Mouse (Mus musculus) stomach, embryonic 14.5 days (tissue): ENCODE results near the gene Odr4. TPM values are rescaled to one million over a fixed set of nuclear protein-coding genes. Genes with fewer than 3 reads are reported as not detected.

Experiments
- ATAC-seq: fragments of 200-750 bp; cut with Nextera tagmentation; 2 replicates; pipeline ENCODE4 v1.8.0; 2017; ENCODE audit warnings: low read depth, moderate TSS enrichment; ENCODE audit not compliant: insufficient number of reproducible peaks, insufficient read depth, low FRiP score
- H3K27ac ChIP-seq: fragments of 300-500 bp; sonication (generic); 2 replicates; pipeline ENCODE4 v1.5.1; 2014; ENCODE audit warnings: mild to moderate bottlenecking, low read length, moderate library complexity, mixed read lengths
- H3K27me3 ChIP-seq: fragments of 300-500 bp; sonication (generic); 2 replicates; pipeline ENCODE4 v1.6.1; 2014; ENCODE audit warnings: low read length, control low read depth, mixed read lengths; ENCODE audit not compliant: control insufficient read depth, insufficient read depth
- H3K36me3 ChIP-seq: fragments of 300-500 bp; sonication (generic); 2 replicates; pipeline ENCODE4 v1.6.1; 2014; ENCODE audit warnings: mild to moderate bottlenecking, control low read depth, low read length, moderate library complexity, mixed read lengths; ENCODE audit not compliant: control insufficient read depth, insufficient read depth
- H3K4me1 ChIP-seq: fragments of 300-500 bp; sonication (generic); 2 replicates; pipeline ENCODE4 v1.6.1; 2014; ENCODE audit warnings: low read length, control low read depth, mixed read lengths; ENCODE audit not compliant: control insufficient read depth, insufficient read depth
- H3K4me2 ChIP-seq: fragments of 300-500 bp; sonication (generic); replicated peaks from 2 replicates; pipeline ENCODE4 v1.6.1; 2014; ENCODE audit warnings: low read depth, low read length, control low read depth
- H3K4me3 ChIP-seq: fragments of 300-500 bp; sonication (generic); 2 replicates; pipeline ENCODE4 v1.5.1; 2014; ENCODE audit warnings: low read depth, low read length, control low read depth
- H3K9ac ChIP-seq: fragments of 300-500 bp; sonication (generic); replicated peaks from 2 replicates; pipeline ENCODE4 v1.6.1; 2014; ENCODE audit warnings: low read depth, mild to moderate bottlenecking, control low read depth, low read length, moderate library complexity, mixed read lengths
- H3K9me3 ChIP-seq: fragments of 300-500 bp; sonication (generic); 2 replicates; pipeline ENCODE4 v1.6.1; 2016; ENCODE audit warnings: low read depth, low read length, control low read depth; ENCODE audit not compliant: control insufficient read depth
- WGBS: fragments of 180-500 bp; shearing (Covaris S2); extraction: QIAGEN DNeasy Blood & Tissue Kit; methylation state at CpG from one replicate; pipeline ENCODE4 v1.1.7; 2014; 5-methylcytosine and 5-hydroxymethylcytosine counted together
- polyA plus RNA-seq: library from polyadenylated mRNA; unstranded; fragments of >200 nt; fragmentation: Nextera tagmentation; extraction: Ambion mirVana; gene quantifications from 2 replicates; pipeline ENCODE4 v1.2.1, GENCODE M21; 2014

Gene Odr4
- polyA plus RNA-seq, 1 experiment from 2014 or later = 38.0 TPM

- H3K4me1 ChIP-seq = no peaks in the 10 kb centered on the region
- H3K4me2 ChIP-seq = no peak overlapping the region
- no peak overlapping the region for H3K9ac ChIP-seq
- H3K36me3 ChIP-seq = peaks cover 78% of the 10 kb centered on the region
- no peak for ATAC-seq
- 80% methylated on average over 9 of the region's 9 CpGs for WGBS
- no peaks in the 10 kb centered on the region for H3K9me3 ChIP-seq
- no peaks in the 10 kb centered on the region for H3K27me3 ChIP-seq
- H3K27ac ChIP-seq = no peak overlapping the region
- H3K4me3 ChIP-seq = no peak overlapping the region
Observed at GRCm38 (mm10) chr1:150407285-150407684, 14.4 kb upstream of the Odr4 start.

DNA sequence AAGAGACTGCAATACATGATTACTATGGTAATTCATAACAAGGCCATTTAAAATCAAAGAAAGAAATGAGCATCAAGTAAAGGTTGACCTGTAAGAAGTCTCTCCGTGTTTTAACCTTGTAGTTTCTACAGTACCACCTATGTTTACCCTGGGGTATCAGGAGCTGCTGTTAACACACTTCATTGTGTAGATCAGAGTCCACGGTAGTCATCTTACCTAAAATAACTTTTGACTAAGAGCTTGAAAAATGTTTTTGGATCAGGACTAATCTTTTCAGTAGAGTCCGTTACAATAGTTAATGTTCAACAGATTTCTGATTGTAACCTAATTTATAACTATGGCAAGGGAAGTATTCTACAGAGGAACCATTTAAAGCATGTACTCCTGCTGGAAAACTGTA is 11.7 kb upstream of the Odr4 start:
- H3K9me3 ChIP-seq = no peaks in the 10 kb centered on the region
- no peak overlapping the region for H3K4me2 ChIP-seq
- H3K4me3 ChIP-seq = no peak overlapping the region
- 87% methylated on average over 3 of the region's 3 CpGs for WGBS
- H3K4me1 ChIP-seq = no peaks in the 10 kb centered on the region
- no peak overlapping the region for H3K9ac ChIP-seq
- ATAC-seq = no peak
- H3K27ac ChIP-seq = no peak overlapping the region
- H3K27me3 ChIP-seq = no peaks in the 10 kb centered on the region
- H3K36me3 ChIP-seq = peaks cover 67% of the 10 kb centered on the region

- no peak overlapping the region for H3K27ac ChIP-seq
- H3K9me3 ChIP-seq = no peaks in the 10 kb centered on the region
- WGBS = 94% methylated on average over 3 of the region's 3 CpGs
Observed at GRCm38 (mm10) chr1:150403914-150404313, 11.0 kb upstream of the Odr4 start.

GRCm38 (mm10) chr1:150396001-150396400 is 3.1 kb upstream of the Odr4 start:
- 90% methylated on average over 3 of the region's 3 CpGs for WGBS
- no peak overlapping the region for H3K27ac ChIP-seq
- no peak overlapping the region for H3K4me2 ChIP-seq
- no peaks in the 10 kb centered on the region for H3K27me3 ChIP-seq
- no peaks in the 10 kb centered on the region for H3K4me1 ChIP-seq
- H3K9ac ChIP-seq = no peak overlapping the region
- H3K4me3 ChIP-seq = no peak overlapping the region
- H3K9me3 ChIP-seq = no peaks in the 10 kb centered on the region
- no peak for ATAC-seq
- H3K36me3 ChIP-seq = peaks cover 34% of the 10 kb centered on the region

More at GRCm38 (mm10) chr1:150403914-150404313, 11.0 kb upstream of the Odr4 start:
- H3K4me2 ChIP-seq = no peak overlapping the region
- no peaks in the 10 kb centered on the region for H3K4me1 ChIP-seq
- H3K4me3 ChIP-seq = no peak overlapping the region
- H3K36me3 ChIP-seq = peaks cover 64% of the 10 kb centered on the region
- ATAC-seq = no peak
- no peaks in the 10 kb centered on the region for H3K27me3 ChIP-seq
- H3K9ac ChIP-seq = no peak overlapping the region

DNA sequence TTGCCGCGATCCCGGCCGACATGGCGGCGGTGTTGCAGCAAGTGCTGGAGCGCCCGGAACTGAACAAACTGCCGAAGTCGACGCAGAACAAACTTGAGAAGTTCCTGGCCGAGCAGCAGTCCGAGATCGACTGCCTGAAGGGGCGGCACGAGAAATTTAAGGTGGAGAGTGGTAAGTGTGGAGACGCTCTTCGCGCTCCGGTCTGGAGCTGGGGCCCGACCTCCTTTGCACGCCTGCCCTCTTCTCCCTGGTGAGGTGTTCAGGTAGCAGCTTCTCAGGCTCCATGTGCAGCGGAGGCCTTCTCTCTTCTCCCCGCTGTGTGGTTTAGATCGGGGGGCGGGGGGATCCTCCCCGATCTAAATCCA is 590 bp upstream of the Odr4 start:
- Histone ChIP-seq H3K9ac (peak overlapping the region; percentile 77), H3K36me3 (peaks cover 30% of the 10 kb centered on the region), H3K4me1 (no peaks in the 10 kb centered on the region), H3K4me3 (peak overlapping the region; percentile 76), H3K27ac (peak overlapping the region; percentile 92), H3K4me2 (peak overlapping the region; percentile 58), H3K9me3 (no peaks in the 10 kb centered on the region), H3K27me3 (no peaks in the 10 kb centered on the region)
- ATAC-seq = peak; percentile 48
- WGBS = under 1% methylated on average over 27 of the region's 27 CpGs

DNA sequence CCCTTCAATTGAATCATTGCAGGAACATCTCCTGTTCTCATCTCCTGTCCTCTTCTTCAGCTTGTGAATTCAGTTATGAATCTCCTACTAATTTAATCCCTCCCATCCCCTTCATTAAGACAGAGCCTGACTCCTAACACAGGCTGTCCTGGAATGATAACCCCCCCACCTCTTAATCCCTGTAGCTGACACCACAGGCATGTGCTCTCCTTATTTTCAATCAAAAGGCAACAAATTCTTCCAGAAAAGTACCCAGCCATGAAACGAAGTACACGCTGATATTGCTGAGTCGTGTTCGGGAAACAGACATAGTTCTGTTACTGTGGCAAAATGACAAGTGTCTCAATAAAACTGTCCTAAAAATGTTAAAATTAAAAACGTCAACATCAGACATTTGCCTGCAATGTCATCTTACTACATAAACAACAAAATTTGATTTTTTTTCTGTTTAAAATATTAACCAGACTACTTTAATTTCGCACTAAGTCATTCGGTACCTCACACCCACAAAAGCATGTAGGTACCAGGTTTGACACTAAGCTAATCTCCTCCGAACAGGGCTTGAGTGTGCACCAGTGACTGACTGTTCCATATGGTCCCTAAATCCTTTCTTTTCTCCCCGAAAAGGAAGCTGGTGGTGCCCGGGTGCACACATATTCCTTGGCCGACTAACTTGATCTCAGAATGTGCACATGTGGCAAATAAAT is 796 bp downstream of the Odr4 start:
- Histone ChIP-seq H3K36me3 (peaks cover 34% of the 10 kb centered on the region), H3K9me3 (no peaks in the 10 kb centered on the region), H3K9ac (peak overlapping the region; percentile 67), H3K27me3 (no peaks in the 10 kb centered on the region), H3K4me1 (no peaks in the 10 kb centered on the region), H3K4me3 (peak overlapping the region; percentile 76), H3K27ac (no peak overlapping the region), H3K4me2 (peak overlapping the region; percentile 49)
- ATAC-seq = peak; percentile 2; the same call in 1 of the 2 replicates
- 21% methylated on average over 11 of the region's 11 CpGs for WGBS

- H3K9me3 ChIP-seq = no peaks in the 10 kb centered on the region
- no peak overlapping the region for H3K9ac ChIP-seq
- no peak for ATAC-seq
- no peaks in the 10 kb centered on the region for H3K27me3 ChIP-seq
- H3K4me2 ChIP-seq = no peak overlapping the region
- WGBS = 84% methylated on average over 6 of the region's 6 CpGs
- no peak overlapping the region for H3K4me3 ChIP-seq
- no peaks in the 10 kb centered on the region for H3K4me1 ChIP-seq
- peaks cover 33% of the 10 kb centered on the region for H3K36me3 ChIP-seq
- H3K27ac ChIP-seq = no peak overlapping the region
Observed at GRCm38 (mm10) chr1:150389390-150390129, 3.3 kb downstream of the Odr4 start.

DNA sequence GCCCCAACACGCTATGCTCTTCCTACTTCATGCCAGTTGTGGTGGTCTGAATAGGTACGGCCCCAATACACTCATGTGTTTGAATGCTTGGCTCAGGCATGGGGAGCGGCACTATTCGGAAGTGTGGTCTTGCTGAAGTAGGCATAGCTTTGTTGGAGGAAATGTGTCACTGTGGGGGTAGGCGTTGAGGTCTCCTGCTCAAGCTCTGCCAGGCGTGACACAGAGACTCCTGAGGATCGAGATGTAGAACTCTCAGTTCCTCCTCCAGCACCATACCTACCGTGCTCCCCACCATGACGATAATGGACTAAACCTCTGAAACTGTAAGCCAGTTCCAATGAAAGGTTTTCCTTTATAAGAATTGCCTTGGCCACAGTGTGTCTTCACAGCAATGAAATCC is 5.3 kb downstream of the Odr4 start:
- WGBS = 95% methylated on average over 9 of the region's 9 CpGs
- no peaks in the 10 kb centered on the region for H3K9me3 ChIP-seq
- H3K4me2 ChIP-seq = no peak overlapping the region
- no peak overlapping the region for H3K9ac ChIP-seq
- H3K27me3 ChIP-seq = no peaks in the 10 kb centered on the region
- H3K27ac ChIP-seq = no peak overlapping the region
- no peak for ATAC-seq
- no peaks in the 10 kb centered on the region for H3K4me1 ChIP-seq
- no peak overlapping the region for H3K4me3 ChIP-seq
- peaks cover 38% of the 10 kb centered on the region for H3K36me3 ChIP-seq
